Comparison of ENCODE assay signal across 8 mouse cellular contexts in the genomic region with DNA sequence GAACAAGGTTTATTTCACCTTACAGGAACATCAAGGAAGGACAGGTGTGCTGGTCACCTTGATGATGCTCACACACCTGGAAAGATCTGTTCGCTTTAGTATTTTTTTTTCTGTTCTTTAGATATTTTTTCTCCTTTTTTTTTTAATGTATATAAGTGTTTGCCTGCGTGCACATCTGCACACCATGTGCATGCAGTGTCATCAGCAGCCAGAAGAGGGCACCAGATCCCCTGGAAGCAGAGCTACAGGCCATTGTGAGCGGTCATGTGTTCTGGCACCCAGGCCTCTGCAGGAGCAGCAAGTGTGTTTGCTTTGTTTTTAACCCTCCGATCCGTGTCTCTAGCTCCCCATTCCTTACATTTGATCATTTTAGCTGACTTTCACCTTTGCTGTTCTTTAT. TPM values are rescaled to one million over a fixed set of nuclear protein-coding genes. Genes with fewer than 3 reads are reported as not detected.
DNase-seq lines count a peak whose midpoint lies in the region; ATAC-seq and TF ChIP-seq lines count a peak whose summit lies in the region.

No protein-coding gene starts in this region.

- 38% methylated on average over 5 of the region's 5 CpGs for WGBS in lung, embryonic 14.5 days

- H3K4me2 ChIP-seq in lung, embryonic 14.5 days: no peak overlapping the region

- ATAC-seq in CD4-positive, CD25-positive, alpha-beta regulatory T cell, adult 4 months: no peak
- ATAC-seq in lung, embryonic 14.5 days (ENCODE audit: insufficient read depth): no peak

- peak; percentile 66 for DNase-seq in CD4-positive, CD25-positive, alpha-beta regulatory T cell, adult 2 months (ENCODE audit: low read depth, low spot score)
- peak; percentile 63 for DNase-seq in layer of hippocampus, adult 11-12 months (ENCODE audit: low spot score)
- no peak for DNase-seq in layer of hippocampus, adult 9-10 months (ENCODE audit: low spot score)
- peak; percentile 48 for DNase-seq in c-Kit-positive CD71-positive TER-119-negative erythroid progenitor cells, embryonic 14.5 days (ENCODE audit: low read depth)
- DNase-seq in induced T-regulatory cell, adult 2 months (ENCODE audit: low read depth): peak; percentile 74
- peak; percentile 79 for DNase-seq in lung, embryonic 14.5 days
- DNase-seq in spleen, postnatal 4 days (ENCODE audit: low spot score in 2 of 2): peak; percentile 73 to 87

- no peak overlapping the region for H3K9ac ChIP-seq in lung, embryonic 14.5 days

- H3K27me3 ChIP-seq in lung, embryonic 14.5 days (ENCODE audit: insufficient read depth, low read length): no peaks in the 10 kb centered on the region

- H3K4me3 ChIP-seq in lung, embryonic 14.5 days (ENCODE audit: low read depth, low read length): no peak overlapping the region

- peak; percentile 80 for TF ChIP-seq CTCF in lung, embryonic 14.5 days (IDR thresholded peaks at IDR 0.05; ENCODE audit: low read depth)

- H3K36me3 ChIP-seq in lung, embryonic 14.5 days (ENCODE audit: insufficient read depth): peaks cover 18% of the 10 kb centered on the region

- H3K9me3 ChIP-seq in lung, embryonic 14.5 days (ENCODE audit: low read depth, low read length): no peaks in the 10 kb centered on the region

- 0 out of 2 replicates have a peak, but pooled peaks cover 5% of the 10 kb centered on the region for H3K4me1 ChIP-seq in lung, embryonic 14.5 days (ENCODE audit: insufficient read depth)

- no peak overlapping the region for H3K27ac ChIP-seq in lung, embryonic 14.5 days (ENCODE audit: low read depth)

RNA-seq across cellular contexts. Expression of a gene that starts 1.8 kb away (rescaled TPM):
- polyA plus RNA-seq in CD4-positive, CD25-positive, alpha-beta regulatory T cell, adult 4 months (2017; shearing (Covaris generic)): 10 to 100 TPM; 29.7 to 67.2 TPM
- polyA plus RNA-seq in lung, embryonic 14.5 days (2014; fragmentation: Nextera tagmentation; extraction: Ambion mirVana): 148 and 156 TPM in 2 replicates

RNA-seq across cellular contexts. Expression of a gene that starts 18.2 kb away (rescaled TPM):
- under 1 TPM; 0.35 to 0.51 TPM for polyA plus RNA-seq in CD4-positive, CD25-positive, alpha-beta regulatory T cell, adult 4 months (2017; shearing (Covaris generic))
- polyA plus RNA-seq in lung, embryonic 14.5 days (2014; fragmentation: Nextera tagmentation; extraction: Ambion mirVana): 30.8 and 32.5 TPM in 2 replicates

RNA-seq across cellular contexts. Expression of a gene that starts 18.7 kb away (rescaled TPM):
- not detected for polyA plus RNA-seq in CD4-positive, CD25-positive, alpha-beta regulatory T cell, adult 4 months (2017; shearing (Covaris generic))
- polyA plus RNA-seq in lung, embryonic 14.5 days (2014; fragmentation: Nextera tagmentation; extraction: Ambion mirVana): 21.4 and 344 TPM in 2 replicates

RNA-seq across cellular contexts. Expression of a gene that starts 42.1 kb away (rescaled TPM):
- 10 to 100 TPM; 17.2 to 37.5 TPM for polyA plus RNA-seq in CD4-positive, CD25-positive, alpha-beta regulatory T cell, adult 4 months (2017; shearing (Covaris generic))
- 6.8 and 7.7 TPM in 2 replicates for polyA plus RNA-seq in lung, embryonic 14.5 days (2014; fragmentation: Nextera tagmentation; extraction: Ambion mirVana)

Comparison
In these comparisons a context has a peak if more than half of its experiments do, and no peak if none do; other contexts are left out.
1. RNA of a gene that starts 18.2 kb away (polyA plus RNA-seq): 30.8 to 32.5 TPM in lung, embryonic 14.5 days; 0.35 to 0.51 TPM in CD4-positive, CD25-positive, alpha-beta regulatory T cell, adult 4 months; every median in the first group is over 10 times any median in the second.
2. RNA of a gene that starts 18.7 kb away (polyA plus RNA-seq): 21.4 to 344 TPM in lung, embryonic 14.5 days; not detected in CD4-positive, CD25-positive, alpha-beta regulatory T cell, adult 4 months; every median in the first group is over 10 times any median in the second.